Mouse (Mus musculus) brain, embryonic 14.5 days (tissue): ENCODE measurements around the gene Cdk1.

Experiments used
- CTCF ChIP-seq: fragments of 200-500 bp; IDR thresholded peaks from 2 replicates; pipeline ENCODE4 v1.5.1; 2012; ENCODE audit warnings: inconsistent platforms, mild to moderate bottlenecking, moderate library complexity, borderline replicate concordance; ENCODE audit not compliant: insufficient read depth, insufficient read length; ENCODE audit errors: extremely low read depth
- POLR2A ChIP-seq: fragments of 200-500 bp; IDR thresholded peaks from 2 replicates; pipeline ENCODE4 v1.6.1; 2012; ENCODE audit warnings: mild to moderate bottlenecking, inconsistent platforms, borderline replicate concordance; ENCODE audit not compliant: poor library complexity, insufficient read depth, insufficient read length, severe bottlenecking; ENCODE audit errors: extremely low read depth

GRCm38 (mm10) chr10:69386767-69387166 lies 34.0 kb upstream of the Cdk1 start:
- TF ChIP-seq CTCF (no peak), POLR2A (no peak)
